Mouse (Mus musculus): Measurements from ENCODE around the gene Gm13695. TPM values are rescaled to one million over a fixed set of nuclear protein-coding genes. Genes with fewer than 3 reads are reported as not detected.
"Not testable (repeated sequence)": the region's sequence is repeated elsewhere in the genome, so short reads cannot be mapped to it uniquely, and the experiment has no call there.

Gene Gm13695
- not detected in 2 replicates for polyA plus RNA-seq (2015; fragmentation: Nextera tagmentation; extraction: Ambion mirVana)

GRCm38 (mm10) chr2:83967013-83967412 lies at the start of gene Gm13695:
TSS of gene Gm13695 (plus strand) at chr2:83967313.
- not testable (repeated sequence) for H3K27me3 ChIP-seq (ENCODE audit: control insufficient read depth, insufficient read depth, low read depth, low read length); H3K9me3 ChIP-seq (replicated peaks; ENCODE audit: control insufficient read depth, low read length); H3K9ac ChIP-seq (ENCODE audit: low read depth, low read length); H3K4me1 ChIP-seq (ENCODE audit: control insufficient read depth, low read depth, low read length); H3K4me3 ChIP-seq (ENCODE audit: low read depth, low read length); ATAC-seq (ENCODE audit: low read depth); H3K27ac ChIP-seq (ENCODE audit: low read length); H3K4me2 ChIP-seq (ENCODE audit: low read depth, low read length); H3K36me3 ChIP-seq (ENCODE audit: control insufficient read depth, insufficient read depth)
- no CpG with 5 or more reads among the region's 6 CpGs for WGBS (ENCODE audit: insufficient replicate concordance)

GRCm38 (mm10) chr2:83929478-83930088 lies 37.5 kb upstream of the Gm13695 start:
- no peak overlapping the region for H3K9ac ChIP-seq (ENCODE audit: low read depth, low read length)
- no peak for ATAC-seq (ENCODE audit: low read depth)
- H3K4me2 ChIP-seq (ENCODE audit: low read depth, low read length), result no peak overlapping the region
- no peaks in the 10 kb centered on the region for H3K4me1 ChIP-seq (ENCODE audit: control insufficient read depth, low read depth, low read length)
- WGBS (ENCODE audit: insufficient replicate concordance), result 10% methylated on average over 2 of the region's 2 CpGs
- H3K36me3 ChIP-seq (ENCODE audit: control insufficient read depth, insufficient read depth), result no peaks in the 10 kb centered on the region
- H3K9me3 ChIP-seq (replicated peaks; ENCODE audit: control insufficient read depth, low read length), result no peaks in the 10 kb centered on the region
- no peak overlapping the region for H3K27ac ChIP-seq (ENCODE audit: low read length)
- H3K27me3 ChIP-seq (ENCODE audit: control insufficient read depth, insufficient read depth, low read depth, low read length), result no peaks in the 10 kb centered on the region
- no peak overlapping the region for H3K4me3 ChIP-seq (ENCODE audit: low read depth, low read length)

- ATAC-seq (ENCODE audit: low read depth), result no peak
- H3K4me2 ChIP-seq (ENCODE audit: low read depth, low read length), result 0 out of 2 replicates have a peak within 1 kb of the TSS, but pooled peaks have one; percentile 30
- no peak within 1 kb of the TSS for H3K9ac ChIP-seq (ENCODE audit: low read depth, low read length)
- H3K27ac ChIP-seq (ENCODE audit: low read length), result no peak within 1 kb of the TSS
- no peaks in the 10 kb centered on the region for H3K4me1 ChIP-seq (ENCODE audit: control insufficient read depth, low read depth, low read length)
- no peaks in the 10 kb centered on the region for H3K27me3 ChIP-seq (ENCODE audit: control insufficient read depth, insufficient read depth, low read depth, low read length)
- no peaks in the 10 kb centered on the region for H3K9me3 ChIP-seq (replicated peaks; ENCODE audit: control insufficient read depth, low read length)
- H3K36me3 ChIP-seq (ENCODE audit: control insufficient read depth, insufficient read depth), result no peaks in the 10 kb centered on the region
- WGBS (ENCODE audit: insufficient replicate concordance), result 1% methylated on average over 20 of the region's 20 CpGs
- H3K4me3 ChIP-seq (ENCODE audit: low read depth, low read length), result no peak within 1 kb of the TSS
Observed at GRCm38 (mm10) chr2:83940931-83941361, 26.2 kb upstream of the Gm13695 start, which contains the start of gene Zswim2. TSS of gene Zswim2 (minus strand) at chr2:83941228.

GRCm38 (mm10) chr2:83941378-83941777 lies 25.7 kb upstream of the Gm13695 start:
- Histone ChIP-seq H3K27ac (ENCODE audit: low read length) (no peak overlapping the region), H3K27me3 (ENCODE audit: control insufficient read depth, insufficient read depth, low read depth, low read length) (no peaks in the 10 kb centered on the region), H3K9ac (ENCODE audit: low read depth, low read length) (no peak overlapping the region), H3K9me3 (replicated peaks; ENCODE audit: control insufficient read depth, low read length) (no peaks in the 10 kb centered on the region), H3K36me3 (ENCODE audit: control insufficient read depth, insufficient read depth) (no peaks in the 10 kb centered on the region), H3K4me2 (ENCODE audit: low read depth, low read length) (no peak overlapping the region), H3K4me3 (ENCODE audit: low read depth, low read length) (no peak overlapping the region), H3K4me1 (ENCODE audit: control insufficient read depth, low read depth, low read length) (no peaks in the 10 kb centered on the region)
- 17% methylated on average over 3 of the region's 3 CpGs for WGBS (ENCODE audit: insufficient replicate concordance)
- no peak for ATAC-seq (ENCODE audit: low read depth)

GRCm38 (mm10) chr2:83941792-83942191 lies 25.3 kb upstream of the Gm13695 start:
- Histone ChIP-seq H3K27ac (ENCODE audit: low read length) (no peak overlapping the region), H3K9me3 (replicated peaks; ENCODE audit: control insufficient read depth, low read length) (no peaks in the 10 kb centered on the region), H3K4me3 (ENCODE audit: low read depth, low read length) (no peak overlapping the region), H3K9ac (ENCODE audit: low read depth, low read length) (no peak overlapping the region), H3K27me3 (ENCODE audit: control insufficient read depth, insufficient read depth, low read depth, low read length) (no peaks in the 10 kb centered on the region), H3K4me1 (ENCODE audit: control insufficient read depth, low read depth, low read length) (no peaks in the 10 kb centered on the region), H3K36me3 (ENCODE audit: control insufficient read depth, insufficient read depth) (no peaks in the 10 kb centered on the region), H3K4me2 (ENCODE audit: low read depth, low read length) (no peak overlapping the region)
- no peak for ATAC-seq (ENCODE audit: low read depth)
- WGBS (ENCODE audit: insufficient replicate concordance), result 14% methylated on average over 4 of the region's 4 CpGs

- not testable (repeated sequence) for H3K4me2 ChIP-seq (ENCODE audit: low read depth, low read length)
- no CpG with 5 or more reads among the region's 6 CpGs for WGBS (ENCODE audit: insufficient replicate concordance)
Observed at GRCm38 (mm10) chr2:83955393-83955792, 11.7 kb upstream of the Gm13695 start, which contains the start of gene Gm13698. TSS of gene Gm13698 (plus strand) at chr2:83955693.

GRCm38 (mm10) chr2:83961203-83961602 lies 5.9 kb upstream of the Gm13695 start, which contains the start of gene Gm13693:
TSS of gene Gm13693 (plus strand) at chr2:83961503.
- not testable (repeated sequence) for H3K4me3 ChIP-seq (ENCODE audit: low read depth, low read length); H3K4me1 ChIP-seq (ENCODE audit: control insufficient read depth, low read depth, low read length); H3K27me3 ChIP-seq (ENCODE audit: control insufficient read depth, insufficient read depth, low read depth, low read length); ATAC-seq (ENCODE audit: low read depth); H3K36me3 ChIP-seq (ENCODE audit: control insufficient read depth, insufficient read depth); H3K27ac ChIP-seq (ENCODE audit: low read length); H3K9ac ChIP-seq (ENCODE audit: low read depth, low read length); H3K9me3 ChIP-seq (replicated peaks; ENCODE audit: control insufficient read depth, low read length); H3K4me2 ChIP-seq (ENCODE audit: low read depth, low read length)
- whole genome bisulfite sequencing (ENCODE audit: insufficient replicate concordance), result no CpG with 5 or more reads among the region's 6 CpGs

More at GRCm38 (mm10) chr2:83955393-83955792, 11.7 kb upstream of the Gm13695 start, which contains the start of gene Gm13698:
- not testable (repeated sequence) for H3K27me3 ChIP-seq (ENCODE audit: control insufficient read depth, insufficient read depth, low read depth, low read length); H3K36me3 ChIP-seq (ENCODE audit: control insufficient read depth, insufficient read depth); H3K9ac ChIP-seq (ENCODE audit: low read depth, low read length); H3K27ac ChIP-seq (ENCODE audit: low read length); H3K9me3 ChIP-seq (replicated peaks; ENCODE audit: control insufficient read depth, low read length); ATAC-seq (ENCODE audit: low read depth); H3K4me1 ChIP-seq (ENCODE audit: control insufficient read depth, low read depth, low read length); H3K4me3 ChIP-seq (ENCODE audit: low read depth, low read length)

GRCm38 (mm10) chr2:83972823-83973222 lies 5.7 kb downstream of the Gm13695 start, which contains the start of gene Gm13696:
TSS of gene Gm13696 (plus strand) at chr2:83973123.
- not testable (repeated sequence) for H3K4me2 ChIP-seq (ENCODE audit: low read depth, low read length); H3K27ac ChIP-seq (ENCODE audit: low read length); H3K27me3 ChIP-seq (ENCODE audit: control insufficient read depth, insufficient read depth, low read depth, low read length); H3K4me1 ChIP-seq (ENCODE audit: control insufficient read depth, low read depth, low read length); H3K4me3 ChIP-seq (ENCODE audit: low read depth, low read length); H3K9ac ChIP-seq (ENCODE audit: low read depth, low read length); ATAC-seq (ENCODE audit: low read depth); H3K9me3 ChIP-seq (replicated peaks; ENCODE audit: control insufficient read depth, low read length); H3K36me3 ChIP-seq (ENCODE audit: control insufficient read depth, insufficient read depth)
- WGBS (ENCODE audit: insufficient replicate concordance), result no CpG with 5 or more reads among the region's 6 CpGs

- not testable (repeated sequence) for H3K4me2 ChIP-seq (ENCODE audit: low read depth, low read length); H3K9me3 ChIP-seq (replicated peaks; ENCODE audit: control insufficient read depth, low read length); ATAC-seq (ENCODE audit: low read depth); H3K4me1 ChIP-seq (ENCODE audit: control insufficient read depth, low read depth, low read length); H3K27ac ChIP-seq (ENCODE audit: low read length); H3K27me3 ChIP-seq (ENCODE audit: control insufficient read depth, insufficient read depth, low read depth, low read length); H3K36me3 ChIP-seq (ENCODE audit: control insufficient read depth, insufficient read depth); H3K4me3 ChIP-seq (ENCODE audit: low read depth, low read length); H3K9ac ChIP-seq (ENCODE audit: low read depth, low read length)
- WGBS (ENCODE audit: insufficient replicate concordance), result no CpG with 5 or more reads among the region's 6 CpGs
Observed at GRCm38 (mm10) chr2:83978633-83979032, 11.5 kb downstream of the Gm13695 start, which contains the start of gene Gm13694. TSS of gene Gm13694 (plus strand) at chr2:83978933.
